Mouse (Mus musculus): Measurements from ENCODE around the gene Gm29106. TPM values are rescaled to one million over a fixed set of nuclear protein-coding genes. Genes with fewer than 3 reads are reported as not detected.
"Not testable (repeated sequence)": the region's sequence is repeated elsewhere in the genome, so short reads cannot be mapped to it uniquely, and the experiment has no call there.

The Gm29106 gene
- not detected in 2 replicates for polyA plus RNA-seq (2012; rRNA removed)

- not testable (repeated sequence) for DNase-seq (ENCODE audit: low spot score)
Observed at GRCm38 (mm10) chr1:118176242-118176641, at the start of gene Gm29106. Gene Gm29106, plus strand, starts transcription at chr1:118176542.

GRCm38 (mm10) chr1:118228540-118228939 lies 52.2 kb downstream of the Gm29106 start:
- DNase-seq (ENCODE audit: low spot score), result no peak

GRCm38 (mm10) chr1:118236032-118236431 lies 59.7 kb downstream of the Gm29106 start:
- DNase-seq (ENCODE audit: low spot score), result no peak

Other genes starting within 250 kb of the Gm29106 start
- gene Gm28168, start 248.5 kb upstream of the Gm29106 start, polyA plus RNA-seq (2012; rRNA removed), result not detected in 2 replicates
- not detected in 2 replicates for gene Gm7145, start 210.6 kb upstream of the Gm29106 start, polyA plus RNA-seq (2012; rRNA removed)
- 74.5 and 79.3 TPM in 2 replicates for gene Tsn, start 135.2 kb downstream of the Gm29106 start, polyA plus RNA-seq (2012; rRNA removed)
- gene Nifk, start 145.3 kb downstream of the Gm29106 start, polyA plus RNA-seq (2012; rRNA removed), result 26.8 and 27.3 TPM in 2 replicates
- 21.1 and 29.4 TPM in 2 replicates for gene Clasp1, start 212.5 kb downstream of the Gm29106 start, polyA plus RNA-seq (2012; rRNA removed)